Mouse (Mus musculus) v-Abl transformed pro-B cells (cell line): ENCODE measurements around the gene Wnt4.

Experiments used
- in situ Hi-C, 2 experiments: fragments of 400-800 bp; cut with MboI; formaldehyde crosslinking; loops; one replicate each; pipeline ENCODE4 v1.15.1; 2025; ENCODE audit not compliant: unreplicated experiment in 2 of 2

The Wnt4 gene

GRCm38 (mm10) chr4:137277166-137277513, at the start of gene Wnt4:
Wnt4 (plus strand) TSS chr4:137277489.
- in situ Hi-C loops = loop anchor here (25.0 kb wide), 2 partner anchors 590 to 1535 kb away; no protein-coding TSS in a partner anchor

DNA sequence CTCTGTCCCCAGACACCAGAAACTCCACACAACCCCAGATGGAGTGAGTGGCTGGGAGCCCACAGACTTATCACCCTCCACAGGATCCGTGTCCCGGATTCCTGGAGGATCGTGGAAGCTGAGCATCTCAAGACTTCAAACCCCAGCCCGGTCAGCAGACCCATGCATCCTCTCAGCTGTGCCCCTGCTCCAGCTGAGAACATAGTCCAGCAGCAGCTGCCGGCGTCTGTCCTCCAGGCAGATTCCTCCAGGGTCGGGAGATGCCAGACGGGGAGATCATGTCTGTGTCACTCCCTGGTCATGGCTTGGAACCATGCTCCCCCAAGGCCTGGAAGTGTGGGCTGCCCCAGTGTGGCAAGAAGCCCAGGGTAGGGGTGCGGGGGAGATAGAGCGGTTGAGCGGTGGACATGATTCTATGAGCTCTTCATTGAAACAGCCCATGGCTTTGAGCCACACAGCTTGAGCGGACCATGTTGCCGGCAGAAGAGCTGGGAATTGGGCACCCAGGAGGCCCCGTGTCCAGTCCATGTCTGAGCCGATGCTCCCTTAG, 48.6 kb upstream of the Wnt4 start:
- in situ Hi-C loops = no loop called here

DNA sequence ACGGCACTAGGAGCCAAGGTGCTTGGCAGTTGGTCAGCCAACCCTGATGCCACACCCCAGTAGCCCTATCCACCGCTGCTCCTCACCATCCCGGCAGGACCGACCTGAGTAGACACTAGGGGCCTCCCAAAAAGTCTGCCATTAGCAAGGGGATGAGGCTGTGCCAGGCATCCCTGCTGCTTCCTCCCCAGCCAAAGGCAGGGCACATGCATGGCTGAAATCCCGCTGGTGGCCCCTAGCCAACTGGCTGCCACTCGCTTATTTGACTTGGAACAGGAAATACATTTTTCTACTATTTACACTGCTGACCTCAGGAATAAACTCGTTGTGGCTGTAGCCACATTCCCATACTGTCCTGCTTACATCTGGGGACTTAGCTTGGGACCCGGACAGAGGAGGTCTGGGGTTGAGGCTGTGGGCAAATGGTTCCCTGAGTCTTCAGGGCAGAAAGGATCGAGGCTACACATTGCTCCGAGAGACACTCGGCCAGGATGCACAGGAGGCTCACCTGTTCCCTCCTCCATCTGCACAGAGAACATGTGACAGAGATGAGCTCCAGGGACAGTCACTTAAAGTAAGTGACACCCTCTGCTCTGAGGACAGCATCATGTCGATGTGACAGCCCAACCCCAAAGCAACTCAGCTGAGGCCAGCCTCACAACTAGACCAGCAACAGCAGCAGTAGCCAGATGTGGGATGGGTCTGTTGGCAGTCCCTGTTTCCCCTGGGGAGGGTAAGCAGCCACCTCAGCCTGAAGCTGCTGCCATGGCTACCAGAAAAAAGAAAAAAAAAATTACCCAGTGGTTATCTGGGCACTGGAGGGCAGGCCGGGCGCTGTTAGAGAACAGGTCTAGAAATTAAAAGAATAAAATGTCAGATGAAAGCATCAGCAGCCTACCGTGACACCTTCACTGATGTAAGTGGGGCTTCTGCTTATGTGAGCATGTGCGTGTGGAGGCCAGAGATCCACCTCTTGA, 45.5 kb upstream of the Wnt4 start:
- in situ Hi-C loops = no loop called here

DNA sequence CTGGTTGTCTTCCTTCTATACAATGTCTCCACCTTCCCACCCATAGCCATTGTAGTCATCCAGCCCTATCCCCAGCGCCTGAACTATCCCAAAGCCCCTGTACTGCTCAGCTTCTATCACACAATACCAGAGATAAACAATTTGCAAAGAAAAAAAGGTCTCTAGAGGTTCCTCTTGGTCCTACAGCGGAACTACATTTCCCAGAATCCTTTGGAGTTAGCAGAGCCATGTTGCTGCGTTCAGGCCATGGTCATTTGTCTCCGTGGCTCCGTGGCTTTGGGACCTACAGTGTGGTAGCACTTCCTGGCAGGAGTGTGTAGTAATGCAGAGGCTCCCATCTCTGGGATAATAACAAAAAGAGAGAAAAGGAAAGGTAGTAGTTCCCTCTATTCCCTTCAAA, 43.7 kb upstream of the Wnt4 start:
- in situ Hi-C loops = no loop called here

DNA sequence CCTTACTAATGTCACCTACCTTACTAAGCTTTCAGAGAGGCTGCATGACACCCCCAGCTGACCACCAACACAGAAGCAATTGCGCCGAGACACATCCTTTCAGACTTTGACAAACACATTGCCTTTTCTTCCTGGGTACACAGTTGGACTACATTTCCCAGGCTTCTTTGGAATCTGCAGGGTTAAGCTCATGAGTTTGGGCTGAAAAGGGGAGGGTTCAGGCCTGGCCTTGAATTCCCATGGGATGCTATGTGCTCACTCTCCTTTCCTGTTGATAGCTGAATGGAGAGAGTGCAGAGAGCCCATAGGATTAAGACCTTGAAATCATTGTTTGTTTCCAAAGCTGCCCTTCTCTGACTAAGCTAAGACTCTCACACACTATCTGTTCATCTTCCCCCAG, 42.8 kb upstream of the Wnt4 start:
- in situ Hi-C loops = no loop called here

GRCm38 (mm10) chr4:137235368-137235767, 41.9 kb upstream of the Wnt4 start:
- in situ Hi-C loops = no loop called here

DNA sequence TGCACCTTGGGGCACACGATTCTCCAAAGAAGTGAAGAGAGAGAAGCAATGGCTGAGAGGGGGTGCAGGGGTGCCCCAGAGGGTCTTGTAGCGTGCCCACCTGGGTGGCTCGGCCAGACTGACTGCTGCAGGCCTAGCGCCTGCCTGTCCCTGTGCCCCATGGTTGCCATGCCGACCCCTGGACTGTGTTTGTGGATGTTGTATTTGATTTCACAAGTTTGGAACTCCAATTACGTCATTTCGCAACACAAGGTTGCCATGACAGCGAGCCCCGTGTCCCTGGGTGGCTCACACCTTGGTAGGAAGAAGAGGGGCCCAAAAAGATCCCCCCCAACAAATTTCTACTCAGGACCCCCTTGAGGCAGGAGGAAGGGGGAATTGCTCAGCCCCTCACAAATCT, 32.4 kb upstream of the Wnt4 start:
- in situ Hi-C loops = no loop called here

GRCm38 (mm10) chr4:137250333-137250732, 27.0 kb upstream of the Wnt4 start:
- in situ Hi-C loops = no loop called here

DNA sequence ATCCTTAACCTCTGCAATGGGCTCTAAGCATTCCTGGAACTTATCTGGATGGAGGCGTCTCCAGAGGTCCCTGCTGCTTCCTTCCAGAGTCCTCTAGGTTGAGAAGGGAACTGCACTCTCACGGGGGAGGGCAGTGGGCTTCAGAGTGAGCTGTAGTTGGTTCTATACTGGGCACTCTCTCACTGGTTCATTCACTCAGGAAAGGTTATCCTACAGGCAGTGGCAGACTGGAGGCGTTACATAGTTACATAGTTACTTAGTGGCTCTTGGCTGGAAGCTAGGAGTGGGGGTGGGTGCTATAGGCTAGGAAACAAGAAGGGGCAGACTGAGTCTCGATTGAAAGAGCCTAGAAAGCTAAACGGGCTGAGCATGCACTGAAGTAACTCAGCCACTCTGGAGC, 26.4 kb upstream of the Wnt4 start:
- in situ Hi-C loops = no loop called here

- in situ Hi-C loops = no loop called here
These were observed 23.7 kb upstream of the Wnt4 start for GRCm38 (mm10) chr4:137253601-137254000.

DNA sequence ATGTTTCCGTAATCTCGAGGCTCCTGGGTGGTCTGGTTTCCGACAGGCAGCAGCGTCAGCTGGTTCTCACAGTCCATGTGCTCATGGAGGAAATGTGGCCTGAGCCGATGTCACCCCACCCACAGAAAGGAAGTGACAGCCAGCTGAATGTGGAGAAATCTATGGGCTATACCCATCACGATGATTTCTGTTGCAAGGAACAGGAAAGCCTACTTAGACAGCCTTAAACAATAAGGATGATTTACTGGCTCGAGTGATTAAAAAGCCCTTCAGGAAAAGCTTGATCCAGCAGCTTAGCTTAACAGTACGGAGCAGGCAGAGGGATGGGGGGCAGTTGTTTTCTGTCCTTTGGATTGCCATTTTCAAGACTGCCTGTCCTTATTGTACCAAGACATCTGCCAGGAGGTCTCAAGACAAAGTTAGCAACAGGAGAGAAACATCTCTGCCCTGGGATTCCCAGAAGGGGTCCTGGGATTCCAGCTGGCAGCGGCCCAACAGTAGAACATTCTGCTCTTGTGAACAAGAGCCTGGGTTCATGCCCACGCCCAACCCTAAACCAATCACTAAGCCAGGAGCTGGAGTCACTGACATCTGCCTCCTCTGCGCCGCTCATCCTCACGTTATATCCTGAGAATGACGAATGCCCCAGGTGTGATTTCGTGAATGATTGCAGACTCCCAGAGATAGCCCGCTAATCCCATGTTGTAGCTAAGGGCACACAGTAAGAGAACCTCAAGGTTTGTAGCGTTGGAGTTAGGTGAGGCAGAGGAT, 22.9 kb upstream of the Wnt4 start:
- in situ Hi-C loops = no loop called here

DNA sequence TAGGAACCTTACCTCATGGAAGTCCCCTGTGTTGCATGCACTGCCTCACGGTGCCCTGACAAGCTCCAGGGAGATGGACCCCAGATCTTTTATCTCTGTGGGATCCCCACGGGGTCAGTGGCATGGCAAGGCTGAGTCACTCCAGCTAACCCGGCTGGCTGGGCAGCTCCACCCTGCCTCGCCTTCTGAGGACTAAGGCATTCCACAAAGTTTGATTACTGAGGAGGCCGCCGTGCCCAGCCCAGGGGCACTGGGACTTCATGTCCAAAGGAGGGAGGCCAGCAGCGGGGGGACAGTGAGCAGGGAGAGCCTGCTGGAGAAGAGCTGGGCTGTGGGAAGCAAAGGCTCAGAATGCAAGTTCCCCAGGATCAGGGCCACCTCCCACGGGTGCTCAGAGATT, 21.7 kb upstream of the Wnt4 start:
- in situ Hi-C loops = no loop called here

DNA sequence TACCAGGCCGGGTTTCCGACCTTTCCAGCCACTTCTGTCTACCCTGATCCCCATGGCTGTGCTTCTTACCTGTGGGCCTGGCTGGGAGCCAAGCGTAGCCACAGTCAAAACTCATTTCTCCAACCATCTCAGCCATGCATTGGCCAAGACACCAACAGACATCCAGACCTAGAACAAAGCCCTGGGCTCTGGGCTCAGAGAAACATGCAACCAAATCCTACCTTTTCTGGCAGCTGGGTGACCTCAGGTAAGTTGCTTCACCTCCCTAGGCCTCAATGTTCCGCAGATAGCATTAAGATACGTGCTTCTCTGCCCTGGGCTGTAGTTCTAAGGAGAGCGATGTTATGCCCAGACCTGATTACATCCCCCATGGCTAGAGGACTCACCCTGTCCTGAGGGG, 15.5 kb upstream of the Wnt4 start:
- in situ Hi-C loops = no loop called here

- in situ Hi-C loops = no loop called here
These were observed 13.2 kb upstream of the Wnt4 start for GRCm38 (mm10) chr4:137264066-137264465.

GRCm38 (mm10) chr4:137265116-137265515, 12.2 kb upstream of the Wnt4 start:
- in situ Hi-C loops = no loop called here

DNA sequence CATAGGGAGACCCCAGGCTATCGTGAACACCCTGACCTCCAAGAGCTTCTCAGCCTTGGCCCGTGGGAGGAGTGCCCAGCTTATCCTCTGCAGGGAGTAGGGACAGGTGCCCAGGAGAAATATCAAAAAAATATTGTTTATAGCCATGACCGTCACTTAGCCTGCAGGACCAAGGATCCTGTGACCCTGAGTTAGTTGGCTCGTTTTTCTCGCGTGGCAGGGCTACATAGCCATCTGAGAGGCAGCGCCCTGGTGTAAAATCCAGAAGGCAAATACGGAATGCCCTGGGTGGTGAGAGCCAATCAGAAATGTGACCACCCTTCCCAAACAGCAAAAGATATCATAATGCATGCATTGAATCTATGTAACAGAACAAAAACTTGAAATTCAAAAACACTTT, 8.7 kb upstream of the Wnt4 start:
- in situ Hi-C loops = no loop called here

GRCm38 (mm10) chr4:137271856-137272255, 5.4 kb upstream of the Wnt4 start:
- in situ Hi-C loops = no loop called here

DNA sequence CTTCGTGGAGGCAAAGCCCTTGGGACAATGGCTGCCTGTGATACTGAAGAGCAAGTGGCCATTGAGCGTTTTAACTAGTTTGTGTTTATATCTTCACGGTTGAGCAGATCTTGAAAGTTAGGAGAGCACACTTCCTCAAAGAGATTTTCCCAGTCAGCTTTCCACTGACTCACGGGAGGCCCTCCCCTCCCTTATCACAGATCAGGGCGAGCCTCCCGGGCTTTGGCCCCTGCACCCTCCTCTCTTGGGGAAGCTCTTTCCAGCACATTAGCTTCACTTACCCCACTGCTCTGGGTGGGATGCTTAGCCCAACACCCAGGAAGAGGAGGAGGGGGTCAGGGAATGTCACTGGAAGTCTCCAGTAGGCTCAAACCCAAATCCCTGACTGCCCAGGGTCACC, 3.0 kb upstream of the Wnt4 start:
- in situ Hi-C loops = no loop called here

DNA sequence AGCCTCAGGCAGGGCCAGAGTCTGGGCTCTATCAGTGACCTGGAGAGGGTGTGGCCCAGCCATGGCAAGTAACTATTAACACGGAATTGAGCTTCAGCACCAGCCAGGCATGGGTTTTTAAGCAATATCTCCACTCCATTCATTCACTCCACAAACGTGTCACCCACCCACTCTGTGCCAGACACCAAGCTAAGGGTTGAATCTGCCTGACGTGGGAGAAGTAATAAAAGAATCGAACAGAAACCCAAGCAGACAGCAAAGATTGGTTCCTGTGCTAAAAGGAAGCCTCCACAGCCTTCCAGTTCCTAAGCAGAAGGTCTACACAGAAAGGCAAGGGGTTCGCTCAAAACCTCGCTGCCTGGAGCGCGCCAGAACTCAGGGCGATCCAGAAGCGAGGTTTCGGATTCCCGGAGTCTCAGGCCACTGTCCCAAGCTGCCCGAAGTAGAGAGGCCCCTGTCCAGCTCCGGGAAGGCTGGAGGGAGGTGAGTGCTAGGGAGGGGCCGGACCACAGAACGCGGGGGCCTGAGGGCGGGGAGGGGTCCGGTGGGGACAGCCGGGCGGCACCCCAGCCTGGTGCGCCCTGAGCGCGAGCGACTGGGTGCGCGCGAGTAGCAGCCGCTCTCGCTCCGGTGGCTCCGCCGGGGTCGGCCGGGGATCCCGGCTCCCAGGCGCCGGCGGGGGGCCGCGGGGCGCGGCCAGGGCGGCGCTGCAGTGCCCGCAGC, 685 bp upstream of the Wnt4 start:
- in situ Hi-C loops = loop anchor here (25.0 kb wide), 2 partner anchors 589 to 1536 kb away; no protein-coding TSS in a partner anchor

GRCm38 (mm10) chr4:137277600-137278143, 383 bp downstream of the Wnt4 start:
- in situ Hi-C loops = loop anchor here (25.0 kb wide), 2 partner anchors 590 to 1535 kb away; no protein-coding TSS in a partner anchor
